Mouse (Mus musculus) thymus, postnatal 14 days (tissue): ENCODE measurements around the gene Rhot1.
"Not testable (repeated sequence)": the region's sequence is repeated elsewhere in the genome, so short reads cannot be mapped to it uniquely, and the experiment has no call there.

Source experiments
- DNase-seq: peaks from one replicate; pipeline ENCODE4 v3.0.0; 2021

Gene Rhot1

GRCm38 (mm10) chr11:80208860-80209800, at the start of gene Rhot1:
Gene Rhot1 (plus strand): TSS chr11:80209019.
- peak; percentile 98 for DNase-seq

- DNase-seq: no peak
Observed at GRCm38 (mm10) chr11:80161041-80161440, 47.8 kb upstream of the Rhot1 start.

- DNase-seq: no peak
Observed at GRCm38 (mm10) chr11:80163362-80164116, 45.3 kb upstream of the Rhot1 start.

- no peak for DNase-seq
Observed at GRCm38 (mm10) chr11:80164224-80164623, 44.6 kb upstream of the Rhot1 start.

GRCm38 (mm10) chr11:80168121-80168520, 40.7 kb upstream of the Rhot1 start:
- DNase-seq: no peak

- no peak for DNase-seq
Observed at GRCm38 (mm10) chr11:80168611-80169249, 40.1 kb upstream of the Rhot1 start.

- no peak for DNase-seq
Observed at GRCm38 (mm10) chr11:80169629-80170028, 39.2 kb upstream of the Rhot1 start.

GRCm38 (mm10) chr11:80170351-80170750, 38.5 kb upstream of the Rhot1 start:
- no peak for DNase-seq

GRCm38 (mm10) chr11:80171884-80172283, 36.9 kb upstream of the Rhot1 start:
- no peak for DNase-seq

GRCm38 (mm10) chr11:80173963-80174670, 34.7 kb upstream of the Rhot1 start:
- DNase-seq: no peak

GRCm38 (mm10) chr11:80176911-80177895, 31.6 kb upstream of the Rhot1 start:
- DNase-seq: peak; percentile 27

- no peak for DNase-seq
Observed at GRCm38 (mm10) chr11:80178316-80178715, 30.5 kb upstream of the Rhot1 start.

- no peak for DNase-seq
Observed at GRCm38 (mm10) chr11:80181021-80181749, 27.6 kb upstream of the Rhot1 start.

GRCm38 (mm10) chr11:80183054-80183704, 25.6 kb upstream of the Rhot1 start:
- not testable (repeated sequence) for DNase-seq

- peak; percentile 57 for DNase-seq
Observed at GRCm38 (mm10) chr11:80183705-80184255, 25.0 kb upstream of the Rhot1 start, which contains the start of gene Rnf135. Gene Rnf135 (plus strand): TSS chr11:80183851.

- DNase-seq: no peak
Observed at GRCm38 (mm10) chr11:80184531-80185071, 24.2 kb upstream of the Rhot1 start.

- DNase-seq: not testable (repeated sequence)
Observed at GRCm38 (mm10) chr11:80185441-80185976, 23.3 kb upstream of the Rhot1 start.

GRCm38 (mm10) chr11:80190280-80190679, 18.5 kb upstream of the Rhot1 start:
- DNase-seq: no peak

- no peak for DNase-seq
Observed at GRCm38 (mm10) chr11:80193827-80194226, 15.0 kb upstream of the Rhot1 start.
